Mouse (Mus musculus): Measurements from ENCODE around the gene Gm20388.

DNA sequence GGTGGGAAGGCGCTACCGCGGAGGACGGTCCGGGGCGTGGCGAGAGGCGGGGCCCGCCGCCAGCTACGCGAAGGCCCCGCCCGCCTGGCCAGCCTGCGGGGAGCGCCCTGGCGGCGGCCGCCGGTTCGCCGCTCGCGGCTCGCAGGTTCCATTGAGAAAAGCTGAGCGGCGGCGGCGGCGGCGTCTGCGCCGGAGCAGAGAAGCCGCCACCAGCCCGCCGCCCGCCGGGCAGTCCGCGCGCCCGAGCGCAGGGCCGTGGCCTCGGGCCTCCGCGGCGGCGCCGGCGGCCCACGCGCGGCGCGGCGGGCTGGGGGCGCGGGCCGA lies 2371.4 kb downstream of the Gm20388 start, which contains the start of gene Zfpm1:
- TF ChIP-seq MAFK (IDR thresholded peaks at IDR 0.05; ENCODE audit: insufficient read depth, low read depth, low read length) (no peak), ZC3H11A (IDR thresholded peaks at IDR 0.05; ENCODE audit: borderline replicate concordance, low read depth, low read length) (no peak), ZNF384 (IDR thresholded peaks at IDR 0.05; ENCODE audit: low read depth, low read length) (no peak), HCFC1 (IDR thresholded peaks at IDR 0.05; ENCODE audit: borderline replicate concordance, insufficient read depth, low read length) (no peak)
